Mouse (Mus musculus) ovary, adult 18-20 months (tissue): Measurements from ENCODE around the gene Cox10.
"Not testable (repeated sequence)": the region's sequence is repeated elsewhere in the genome, so short reads cannot be mapped to it uniquely, and the experiment has no call there.

Experiments
- DNase-seq: peaks from one replicate; pipeline ENCODE4 v3.0.0; 2022; ENCODE audit warnings: low spot score, mixed read lengths

The Cox10 gene

DNA sequence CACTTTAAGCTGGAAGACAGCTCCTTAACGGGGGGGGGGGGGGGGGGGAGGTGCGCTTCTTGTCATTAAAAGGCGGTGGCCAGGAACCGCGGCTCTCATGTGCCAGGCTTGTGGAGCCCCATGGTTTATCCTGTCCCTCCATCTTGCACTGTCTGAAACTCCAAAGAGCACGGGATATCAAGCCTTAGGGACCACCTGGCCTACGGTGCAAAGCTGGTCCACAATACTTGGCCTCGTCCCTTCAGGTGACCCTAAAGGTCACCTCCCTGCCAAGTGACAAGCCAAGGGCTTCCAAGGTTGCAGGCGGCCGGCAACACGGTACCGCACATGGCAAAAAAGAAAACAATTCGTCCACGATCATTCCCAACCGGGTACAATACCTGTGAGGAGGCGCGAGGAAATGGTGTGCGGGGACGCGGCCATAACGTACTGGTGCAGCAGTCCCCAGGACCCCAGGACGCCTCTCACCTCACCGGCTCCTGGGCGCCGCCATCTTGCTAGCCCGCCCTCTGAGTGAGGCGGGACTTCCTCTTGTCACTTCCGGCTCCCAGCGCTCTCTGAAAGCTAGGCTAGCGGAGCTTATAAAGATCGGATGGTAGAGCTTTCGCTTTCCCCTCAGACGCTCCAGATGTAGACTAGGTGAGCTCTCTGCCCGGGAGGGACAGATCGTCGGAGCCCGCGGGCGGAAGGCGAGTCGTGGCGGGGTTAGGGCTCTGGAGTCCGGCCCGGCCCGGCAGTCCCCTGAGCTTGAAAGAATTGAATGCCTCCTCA, at the start of gene Cox10:
Gene Cox10 (minus strand): TSS at position 513 of the 771 bp plus-strand sequence.
- peak; percentile 75 for DNase-seq

DNA sequence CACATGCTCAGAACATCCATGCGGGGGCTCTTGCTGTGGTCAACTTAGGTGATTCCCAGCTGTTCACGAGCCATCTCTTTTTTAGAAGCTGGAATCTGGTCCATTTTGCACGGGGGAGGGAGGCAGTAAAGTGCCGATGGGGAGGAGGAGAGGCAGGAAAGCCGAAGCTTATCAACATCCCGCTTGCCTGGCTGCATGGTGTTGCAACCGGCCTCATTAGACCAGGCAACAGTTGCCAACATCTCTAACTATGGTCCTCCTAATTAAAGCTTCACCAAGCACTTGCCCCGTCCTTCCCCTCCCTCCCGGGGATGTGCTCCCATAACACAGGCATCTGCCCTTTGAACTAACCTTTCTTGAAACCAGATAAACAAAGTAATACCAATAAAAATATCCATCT, 48.7 kb upstream of the Cox10 start:
- DNase-seq, result peak; percentile 28

DNA sequence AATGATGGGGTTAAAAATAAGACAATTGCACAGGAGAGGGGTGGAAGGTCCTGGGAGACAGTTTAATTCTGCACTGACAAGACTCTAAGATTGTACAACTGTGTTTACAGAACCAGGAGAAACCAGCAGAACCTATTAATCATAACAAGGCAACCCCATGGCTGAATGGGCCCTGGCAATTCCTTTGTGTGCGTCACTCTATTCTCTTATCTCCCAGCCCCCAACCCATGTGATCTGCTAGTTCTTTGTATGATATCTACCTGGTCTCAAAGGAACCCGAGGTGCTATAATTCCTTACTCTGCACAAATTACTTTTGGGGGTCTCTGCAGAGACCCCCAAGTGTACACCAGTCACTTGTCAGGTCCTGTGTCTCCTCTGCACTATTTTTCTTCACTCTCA, 46.2 kb upstream of the Cox10 start:
- no peak for DNase-seq

DNA sequence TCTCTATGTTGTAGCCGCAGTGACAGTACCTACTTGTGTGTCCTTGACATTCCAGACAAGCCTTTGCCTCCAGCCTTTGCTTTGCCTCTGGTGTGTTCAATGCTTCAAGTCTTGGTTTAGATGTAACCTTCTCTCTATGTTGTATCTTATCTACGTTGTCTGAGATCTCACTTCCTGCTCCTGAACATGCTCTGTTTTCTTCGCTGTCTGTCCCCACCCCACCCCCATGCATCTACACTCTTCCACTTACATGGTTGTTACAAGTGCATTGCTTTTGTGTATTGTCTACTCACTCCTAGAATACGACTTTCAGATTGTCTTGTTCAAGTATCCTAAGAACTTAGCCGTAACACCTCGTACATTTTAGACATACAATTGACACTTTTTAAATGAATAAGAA, 43.9 kb upstream of the Cox10 start:
- DNase-seq, result not testable (repeated sequence)

DNA sequence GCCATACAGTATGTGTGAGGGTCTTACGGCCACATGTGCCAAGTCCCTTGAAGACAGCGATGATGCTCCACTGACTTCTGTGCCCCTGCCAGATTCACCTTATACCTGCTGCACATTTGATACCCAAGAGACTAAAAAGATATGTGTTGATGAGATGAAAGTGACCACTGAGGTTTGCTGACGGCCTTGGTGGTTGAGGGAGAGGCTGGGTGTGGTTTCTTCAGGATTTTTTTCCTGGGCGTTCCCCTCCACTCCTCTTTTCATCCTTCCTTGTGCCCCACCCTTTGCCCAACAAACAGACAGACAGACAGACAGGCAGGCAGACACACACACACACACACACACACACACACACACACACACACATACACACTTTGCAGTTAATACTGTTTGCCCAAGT, 37.4 kb upstream of the Cox10 start:
- no peak for DNase-seq

DNA sequence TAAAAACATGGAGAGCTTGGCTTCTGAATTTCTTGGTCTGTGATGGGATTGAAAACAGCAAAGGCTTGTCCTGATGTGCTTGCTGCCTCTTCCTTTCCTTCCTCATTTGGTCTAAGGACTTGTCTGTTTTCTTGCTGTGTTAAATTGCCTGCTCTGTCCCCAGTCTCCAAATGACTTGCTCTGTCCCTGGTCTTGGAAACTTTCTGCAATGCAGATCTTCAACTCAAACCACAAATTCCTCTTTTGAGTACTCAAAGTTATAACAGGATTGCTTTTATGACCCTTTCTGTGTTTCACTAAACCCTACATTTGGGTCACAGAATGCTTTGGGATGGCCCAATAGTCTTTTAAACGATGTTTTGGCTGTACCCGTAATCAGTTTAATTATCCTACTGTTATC, 36.6 kb upstream of the Cox10 start:
- DNase-seq, result no peak

DNA sequence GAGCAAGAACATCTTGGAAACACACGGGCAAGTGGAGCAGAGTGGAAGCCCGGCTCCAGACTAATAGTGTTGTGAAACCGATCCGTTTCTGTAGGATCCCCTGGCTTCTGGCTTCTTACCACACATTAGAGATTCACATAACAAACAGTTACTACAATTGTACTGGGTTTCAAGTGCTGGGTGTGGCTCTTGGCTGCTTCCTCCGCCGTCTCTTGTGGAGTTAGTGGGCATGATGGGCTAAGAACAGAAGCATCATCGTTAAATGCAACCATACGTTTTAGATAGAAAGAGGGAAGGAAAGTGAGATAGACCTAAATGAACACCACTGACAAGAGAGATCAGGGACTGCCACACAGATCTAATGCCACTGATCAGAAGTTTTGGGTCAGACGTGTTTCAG, 35.8 kb upstream of the Cox10 start:
- no peak for DNase-seq

DNA sequence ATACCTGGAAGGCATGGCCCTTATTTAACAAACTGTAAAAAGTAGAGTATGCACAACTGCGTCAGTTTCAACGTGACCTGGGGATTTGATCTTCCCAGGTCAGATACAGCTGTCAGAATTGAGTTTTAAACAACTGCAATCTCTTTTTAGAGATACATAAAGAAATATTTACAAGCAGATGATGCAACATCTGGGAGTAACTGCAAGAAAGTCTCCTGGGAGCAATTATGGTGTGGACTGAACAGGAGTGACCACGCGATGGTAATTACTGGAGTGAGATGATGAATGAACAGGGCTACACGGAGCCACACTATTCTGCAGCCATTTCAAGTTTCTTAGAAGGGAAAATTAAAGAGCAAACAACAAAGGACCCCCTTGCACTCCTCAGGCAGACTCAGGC, 20.8 kb upstream of the Cox10 start:
- no peak for DNase-seq

DNA sequence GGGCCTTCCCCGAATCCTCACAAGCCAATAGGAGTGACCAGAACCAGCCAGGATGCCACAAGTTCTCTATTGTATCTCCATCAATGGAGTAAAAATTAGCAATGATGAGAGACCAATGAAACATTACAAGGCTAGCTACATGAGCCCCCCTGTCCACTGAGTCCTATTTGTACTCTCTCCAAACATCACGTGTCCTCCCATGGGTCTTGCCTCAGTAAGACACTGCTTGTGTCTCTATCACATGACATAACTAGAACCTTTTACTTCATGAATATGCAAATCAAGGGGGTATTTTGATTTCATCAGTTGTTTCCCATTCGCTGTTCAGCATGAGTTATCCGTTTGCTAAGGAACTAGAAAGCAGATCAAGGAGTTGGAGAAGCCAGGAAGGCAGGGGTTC, 13.8 kb upstream of the Cox10 start:
- no peak for DNase-seq

DNA sequence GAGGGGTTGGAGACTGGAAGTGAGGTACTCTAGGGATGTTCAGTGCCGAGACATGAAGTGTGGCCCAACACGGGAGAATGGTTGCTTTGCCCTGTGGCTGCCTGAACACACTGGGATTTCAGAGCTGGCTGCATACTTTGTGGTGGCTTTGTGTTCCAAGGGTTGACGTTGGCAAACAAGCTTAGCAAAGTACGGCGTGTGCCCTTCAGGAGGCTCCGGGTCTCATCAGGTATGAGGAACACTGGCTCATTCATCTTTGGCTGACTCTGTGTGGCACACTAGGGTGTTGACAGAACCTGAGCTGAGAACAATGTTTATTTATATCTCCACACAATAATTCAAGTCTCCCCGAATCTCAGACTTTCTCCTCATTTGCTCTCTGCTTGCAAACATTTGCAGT, 11.9 kb upstream of the Cox10 start:
- DNase-seq, result no peak

DNA sequence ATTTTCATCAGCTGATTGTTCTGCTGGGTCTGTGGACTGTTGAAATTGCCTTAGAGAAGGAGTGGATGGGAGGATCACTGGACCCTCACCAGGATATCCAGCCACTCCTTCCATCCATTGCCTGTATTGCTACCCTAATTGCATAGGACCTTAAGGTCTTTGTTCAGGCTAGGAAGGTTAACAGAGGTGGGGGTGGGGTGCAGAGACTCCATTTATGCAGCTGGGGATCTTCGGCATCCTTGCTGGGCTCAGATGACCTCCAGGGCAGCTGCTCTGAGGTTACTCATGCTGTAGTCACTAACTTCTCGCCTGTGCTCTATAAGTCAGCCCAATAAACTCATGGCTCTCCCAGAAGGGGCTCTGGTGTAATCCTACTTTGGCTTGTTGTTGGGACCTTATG, 10.4 kb upstream of the Cox10 start:
- no peak for DNase-seq

DNA sequence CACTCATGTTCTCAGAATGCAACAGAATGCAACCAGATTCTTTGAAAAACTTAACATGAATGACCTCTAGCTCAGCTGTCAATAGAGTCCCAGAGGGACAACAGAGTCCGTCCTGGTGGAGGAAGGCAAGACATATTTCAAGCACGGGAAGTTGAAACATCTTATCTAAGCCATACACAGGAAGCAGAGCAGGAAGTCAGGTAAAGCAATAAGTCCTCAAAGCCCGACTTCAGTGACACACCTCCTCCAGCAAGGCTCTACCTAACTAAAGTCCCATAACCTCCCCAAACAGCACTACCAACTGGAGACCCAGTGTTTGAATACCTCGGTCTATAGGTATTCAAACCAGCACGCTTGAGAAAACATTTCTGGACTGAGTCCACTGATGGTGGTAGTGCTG, 6.6 kb upstream of the Cox10 start:
- DNase-seq, result no peak

DNA sequence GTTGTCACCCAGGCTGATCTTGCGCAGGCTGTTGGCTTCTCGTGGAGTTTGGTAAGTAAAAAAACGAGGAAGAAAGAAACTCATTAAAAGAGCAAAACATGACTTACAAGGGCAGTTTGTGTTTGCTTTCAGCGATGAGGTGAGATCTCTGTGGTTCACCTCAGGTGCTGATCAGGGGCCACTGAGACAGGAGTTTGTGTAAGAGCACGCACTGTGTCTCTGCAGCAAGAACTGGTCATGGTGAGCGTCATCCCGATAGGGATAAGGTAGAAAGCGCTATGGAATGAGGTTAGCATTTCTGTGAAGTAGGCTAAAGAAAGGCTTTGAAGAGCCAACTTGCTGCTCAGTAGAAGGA, 436 bp upstream of the Cox10 start:
- no peak for DNase-seq

DNA sequence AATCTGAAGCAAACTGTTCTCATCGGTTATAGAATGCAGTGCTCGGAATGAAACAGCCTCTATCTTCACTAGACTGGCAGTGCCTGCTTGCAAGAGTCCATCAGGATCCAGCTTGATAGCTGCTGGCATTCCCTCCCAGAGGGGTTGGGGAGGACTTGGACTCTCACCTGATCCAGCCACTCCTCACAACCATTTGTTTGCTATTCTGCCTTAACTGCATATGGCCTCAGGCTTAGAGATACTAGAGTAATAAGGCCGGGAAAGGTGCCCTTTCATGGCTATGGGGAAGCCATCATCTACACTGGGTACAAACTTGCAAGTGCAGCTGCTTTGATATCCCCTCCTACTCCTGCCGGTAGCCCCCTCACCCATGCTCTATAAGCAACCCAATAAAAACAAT, 3.1 kb downstream of the Cox10 start:
- DNase-seq, result no peak

DNA sequence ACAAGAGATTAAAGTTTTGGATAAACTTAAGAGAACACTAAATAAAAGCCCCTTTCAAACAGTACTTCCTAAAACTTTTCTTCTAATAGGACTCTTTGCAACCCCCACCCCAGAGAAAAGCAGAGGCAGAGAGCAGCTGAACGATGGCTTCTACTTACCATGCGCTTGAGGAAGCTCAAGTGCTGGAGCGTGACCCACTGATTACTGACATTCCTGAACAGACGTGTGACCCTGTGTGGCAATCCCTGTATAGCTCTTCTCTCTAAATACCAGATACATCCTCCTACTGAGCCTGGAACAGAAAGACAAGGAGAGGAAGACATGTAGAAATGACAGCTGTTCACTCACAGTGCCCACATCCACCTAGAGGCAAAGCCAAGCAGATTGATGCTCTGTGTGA, 5.9 kb downstream of the Cox10 start:
- DNase-seq, result no peak

DNA sequence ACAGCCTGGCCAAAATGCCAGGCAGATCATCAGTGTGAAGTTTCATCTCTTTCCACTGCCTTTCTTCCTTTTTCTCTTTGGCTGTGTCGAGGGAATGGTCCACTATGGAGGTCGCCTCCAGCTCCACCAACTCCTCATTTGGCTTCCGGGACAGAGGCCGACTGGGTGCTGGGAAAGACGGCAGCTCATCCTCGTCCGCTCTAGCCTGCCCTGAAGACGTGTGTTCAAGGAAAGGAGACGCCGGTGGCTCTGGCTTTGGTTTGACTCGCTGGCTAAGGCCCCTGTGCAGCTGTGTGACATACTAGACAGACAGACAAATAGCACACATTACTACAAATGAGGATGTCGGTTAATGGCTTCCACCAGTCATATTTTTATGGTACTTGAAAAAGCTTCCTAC, 7.7 kb downstream of the Cox10 start:
- DNase-seq, result no peak

DNA sequence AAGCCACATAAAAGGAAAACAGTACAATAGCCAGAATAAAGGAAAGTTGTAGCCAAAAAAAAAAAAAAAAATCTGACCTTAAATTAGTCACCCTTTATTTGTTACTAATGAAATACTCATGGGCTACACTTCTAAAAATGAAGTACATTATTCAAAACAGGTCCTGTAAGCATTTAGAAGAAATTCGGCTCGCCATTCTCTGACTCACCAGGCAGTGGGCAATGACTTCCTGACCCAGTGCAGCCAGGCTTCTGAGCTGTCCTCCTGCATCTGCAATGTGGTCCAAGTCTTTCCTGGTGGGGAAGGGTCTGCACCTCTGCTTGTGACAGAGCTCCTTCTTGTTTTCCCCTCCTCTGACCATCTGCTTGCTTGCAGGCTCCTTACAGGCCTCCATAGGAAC, 13.3 kb downstream of the Cox10 start:
- DNase-seq, result no peak

DNA sequence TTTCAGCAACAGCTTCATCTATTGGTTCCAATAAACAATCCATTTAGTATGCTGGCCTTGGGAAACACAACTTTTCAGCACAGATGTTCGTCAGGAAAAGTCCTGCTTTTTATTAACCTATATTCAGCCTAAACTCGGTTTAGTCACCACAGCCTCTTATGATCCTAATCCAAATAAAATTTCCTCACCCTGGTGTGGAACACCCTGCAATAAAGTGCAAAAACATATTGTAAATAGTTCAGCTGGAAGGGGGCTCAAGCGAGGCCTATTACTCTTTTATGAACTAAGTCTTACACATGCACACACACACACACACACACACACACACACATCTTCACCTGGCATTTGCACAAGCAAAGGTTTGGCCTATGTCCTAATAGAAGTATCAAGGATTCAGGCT, 16.1 kb downstream of the Cox10 start:
- no peak for DNase-seq

DNA sequence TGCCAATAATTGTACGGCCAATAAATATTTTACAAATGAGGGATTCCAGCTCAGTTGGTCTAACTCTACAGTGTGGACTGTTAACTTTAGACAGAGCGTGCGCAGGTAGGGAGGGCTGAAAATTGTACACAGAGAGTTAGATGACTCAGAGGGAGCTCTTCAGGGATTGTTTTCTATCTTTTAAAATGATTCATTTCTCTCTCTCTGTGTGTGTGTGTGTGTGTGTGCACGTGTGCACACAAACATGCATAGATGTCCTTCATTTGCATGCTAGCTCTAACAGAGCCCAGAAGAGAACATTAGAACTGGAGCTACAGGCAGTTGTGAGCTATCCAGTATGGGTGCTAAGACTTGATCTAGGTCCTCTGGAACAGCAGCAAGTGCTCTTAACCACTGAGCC, 17.0 kb downstream of the Cox10 start:
- no peak for DNase-seq

DNA sequence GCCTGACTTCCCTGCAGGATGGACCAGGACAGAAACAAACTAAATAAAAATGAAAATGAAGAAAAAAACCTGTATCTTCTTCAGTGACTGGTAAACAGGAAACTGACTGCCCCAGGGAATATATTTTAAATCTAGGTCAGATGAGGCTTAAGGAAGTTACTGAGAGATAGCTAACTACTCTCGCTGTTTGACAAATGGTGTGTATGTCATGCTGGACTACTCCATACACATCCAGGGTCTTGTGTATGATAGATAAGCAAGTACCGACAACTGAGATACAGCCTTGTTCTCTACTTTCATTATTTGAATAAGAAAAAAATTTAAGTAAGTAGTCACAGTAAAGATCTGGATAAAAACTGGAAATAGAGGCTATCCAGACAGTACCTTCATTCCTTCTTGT, 20.0 kb downstream of the Cox10 start:
- DNase-seq, result no peak

DNA sequence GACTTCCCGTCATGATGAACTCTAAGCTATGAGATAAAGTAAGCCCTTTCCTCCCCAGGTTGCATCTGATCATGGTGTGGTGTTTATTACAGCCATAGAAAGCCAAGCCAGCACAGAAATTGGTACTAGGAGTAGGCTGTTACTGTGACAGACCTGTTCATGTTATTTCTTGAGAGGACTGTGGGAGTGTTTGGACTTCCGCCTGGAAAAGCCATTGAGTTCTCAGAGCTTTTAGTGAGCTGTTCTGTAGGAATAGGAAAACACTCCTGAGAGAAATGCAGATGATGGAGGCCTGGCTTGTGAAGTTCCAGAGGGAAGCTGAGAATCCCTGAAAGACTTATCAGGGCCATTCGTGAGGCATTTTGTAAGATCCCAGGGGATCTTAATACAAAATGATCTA, 20.8 kb downstream of the Cox10 start:
- DNase-seq, result no peak

DNA sequence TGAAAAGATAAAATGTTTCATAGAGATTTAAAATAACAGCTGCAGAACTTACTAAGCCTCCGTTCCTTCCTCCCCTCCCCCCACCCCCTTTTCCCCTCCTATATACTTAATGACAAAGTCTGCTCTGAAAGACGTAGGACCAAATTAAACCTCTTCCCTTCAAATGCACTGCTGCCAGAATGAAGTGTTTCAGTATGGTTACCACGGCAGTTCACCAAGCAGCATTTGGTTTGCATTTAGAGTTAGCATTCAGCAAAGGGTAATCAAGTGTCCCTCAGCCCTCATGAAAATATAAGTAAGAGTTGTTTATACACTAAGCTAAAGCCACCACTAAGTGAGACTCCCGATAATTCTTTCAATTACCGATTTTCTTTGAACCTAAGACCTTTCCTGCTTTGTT, 25.9 kb downstream of the Cox10 start:
- DNase-seq, result no peak

DNA sequence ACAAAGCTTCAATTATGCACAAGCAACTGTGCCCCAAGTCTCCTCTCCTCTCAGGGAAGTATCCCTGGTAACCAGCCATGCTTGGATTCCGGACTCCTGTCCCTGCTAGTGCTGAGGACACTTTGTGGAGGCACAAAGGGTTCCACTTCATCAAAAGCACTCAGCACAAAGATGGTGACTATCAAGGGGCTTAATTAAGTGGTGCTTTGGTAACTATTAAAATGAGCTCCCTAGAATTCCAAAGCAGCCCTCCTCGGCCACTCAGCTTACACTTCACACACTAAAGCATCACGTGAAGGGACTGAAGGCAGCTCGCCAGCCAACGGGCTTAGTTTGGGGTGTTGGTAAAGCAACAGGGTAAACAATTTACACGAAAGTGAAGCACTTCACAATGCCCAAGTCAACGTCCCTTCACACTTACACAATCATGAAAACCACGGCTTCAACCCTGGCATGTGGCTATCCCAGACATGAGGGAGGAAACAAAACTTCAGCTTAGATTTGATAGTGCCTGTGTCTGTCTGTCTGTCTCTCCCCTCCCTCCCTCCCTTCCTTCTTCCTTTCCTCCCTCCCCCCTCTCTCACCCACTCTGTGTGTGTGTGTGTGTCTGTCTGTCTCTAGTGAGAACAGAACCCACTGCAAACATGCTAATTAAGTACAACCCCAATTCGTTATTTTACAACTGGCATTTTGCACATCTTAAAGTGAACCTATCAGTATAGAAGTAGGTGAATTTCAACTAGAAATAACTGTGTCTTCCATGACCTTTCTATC, 27.9 kb downstream of the Cox10 start:
- DNase-seq, result no peak

DNA sequence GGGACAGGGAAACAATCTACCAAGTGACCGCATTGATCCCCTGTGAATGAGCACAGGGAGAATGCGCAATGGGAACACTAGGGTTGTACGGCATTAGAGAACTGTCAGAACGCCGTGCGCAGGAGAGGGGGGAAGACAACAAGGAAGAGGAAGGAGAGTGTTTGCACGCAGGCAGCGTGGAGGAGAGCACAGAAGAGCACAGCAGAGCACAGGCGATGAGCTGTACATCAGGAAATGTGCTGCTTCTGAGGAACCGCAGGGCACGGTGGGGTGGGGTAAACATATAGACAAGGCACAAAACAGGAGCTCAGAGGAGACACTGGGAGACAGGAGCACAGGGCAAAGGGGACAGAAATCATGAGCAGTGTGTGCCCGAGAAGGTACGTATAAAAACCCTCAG, 31.8 kb downstream of the Cox10 start:
- no peak for DNase-seq
